Mouse (Mus musculus) urinary bladder, postnatal 25 days (tissue): ENCODE results near the gene Stk38l.
"Not testable (repeated sequence)": the region's sequence is repeated elsewhere in the genome, so short reads cannot be mapped to it uniquely, and the experiment has no call there.

Experiments
- DNase-seq: peaks from one replicate; pipeline ENCODE4 v3.0.0; 2022; ENCODE audit warnings: low spot score

Gene Stk38l

GRCm38 (mm10) chr6:146770808-146771207 is 46.0 kb downstream of the Stk38l start:
- no peak for DNase-seq

- not testable (repeated sequence) for DNase-seq
These were observed 51.1 kb downstream of the Stk38l start for GRCm38 (mm10) chr6:146775864-146776263.

GRCm38 (mm10) chr6:146776610-146777389 is 52.0 kb downstream of the Stk38l start:
- DNase-seq, result no peak

GRCm38 (mm10) chr6:146778055-146778454 is 53.3 kb downstream of the Stk38l start:
- DNase-seq, result no peak

GRCm38 (mm10) chr6:146781566-146781965 is 56.8 kb downstream of the Stk38l start:
- DNase-seq, result no peak

GRCm38 (mm10) chr6:146793527-146793926 is 68.7 kb downstream of the Stk38l start:
- no peak for DNase-seq

GRCm38 (mm10) chr6:146795166-146795923 is 70.5 kb downstream of the Stk38l start:
- DNase-seq, result peak; percentile 12

- DNase-seq, result peak; percentile 67
These were observed 71.2 kb downstream of the Stk38l start, which contains the start of gene Arntl2 for GRCm38 (mm10) chr6:146795924-146796545. Gene Arntl2 (plus strand): TSS chr6:146796055.

GRCm38 (mm10) chr6:146797446-146797845 is 72.7 kb downstream of the Stk38l start:
- no peak for DNase-seq

GRCm38 (mm10) chr6:146809991-146810390 is 85.2 kb downstream of the Stk38l start:
- no peak for DNase-seq

GRCm38 (mm10) chr6:146813007-146813406 is 88.2 kb downstream of the Stk38l start:
- DNase-seq, result no peak

GRCm38 (mm10) chr6:146820177-146820965 is 95.6 kb downstream of the Stk38l start:
- no peak for DNase-seq

GRCm38 (mm10) chr6:146821958-146822357 is 97.2 kb downstream of the Stk38l start:
- DNase-seq, result no peak

- peak; percentile 67 for DNase-seq
These were observed 100.1 kb downstream of the Stk38l start for GRCm38 (mm10) chr6:146824727-146825486.

- DNase-seq, result no peak
These were observed 100.6 kb downstream of the Stk38l start for GRCm38 (mm10) chr6:146825487-146825773.
